Mouse (Mus musculus) G1E (cell line): ENCODE measurements around the gene Ptma.

Experiments
- CTCF ChIP-seq: IDR thresholded peaks from 2 replicates; pipeline ENCODE4 v1.5.1; 2012; ENCODE audit warnings: low read depth, low read length, inconsistent platforms, mixed read lengths
- GATA1 ChIP-seq: IDR thresholded peaks from 2 replicates; pipeline ENCODE4 v1.6.1; 2012; ENCODE audit warnings: borderline replicate concordance, low read length, inconsistent platforms, mixed read lengths
- GATA2 ChIP-seq: IDR thresholded peaks from 2 replicates; pipeline ENCODE4 v1.6.1; 2012; ENCODE audit warnings: low read depth, low read length, inconsistent platforms, borderline replicate concordance
- POLR2AphosphoS5 ChIP-seq: IDR thresholded peaks from 2 replicates; pipeline ENCODE4 v1.6.1; 2012; ENCODE audit warnings: low read depth, low read length, inconsistent platforms; ENCODE audit not compliant: insufficient replicate concordance
- TAL1 ChIP-seq: conservative IDR thresholded peaks from 2 replicates; pipeline ENCODE4 v1.6.1; 2012; ENCODE audit warnings: low read depth, low read length, inconsistent platforms, mixed read lengths

GRCm38 (mm10) chr1:86479099-86479825, 47.3 kb upstream of the Ptma start:
- TF ChIP-seq POLR2AphosphoS5 (peak; percentile 73; the same call in 1 of the 2 replicates), CTCF (no peak), TAL1 (peak; percentile 74), GATA1 (no peak), GATA2 (no peak)
